Mouse (Mus musculus) liver, embryonic 16.5 days (tissue): ENCODE measurements around the gene Coq6. TPM values are rescaled to one million over a fixed set of nuclear protein-coding genes. Genes with fewer than 3 reads are reported as not detected.

ENCODE experiments used
- ATAC-seq: fragments of 200-750 bp; cut with Nextera tagmentation; 2 replicates; pipeline ENCODE4 v1.8.0; 2017; ENCODE audit warnings: low read depth, mild to moderate bottlenecking, moderate number of reproducible peaks, moderate library complexity
- H3K27ac ChIP-seq: fragments of 300-500 bp; sonication (generic); 2 replicates; pipeline ENCODE4 v1.5.1; 2014; ENCODE audit warnings: mild to moderate bottlenecking, low read length
- H3K27me3 ChIP-seq: fragments of 300-500 bp; sonication (generic); 2 replicates; pipeline ENCODE4 v1.6.1; 2014; ENCODE audit warnings: low read depth, low read length, mixed read lengths; ENCODE audit not compliant: control insufficient read depth, insufficient read depth
- H3K36me3 ChIP-seq: fragments of 300-500 bp; sonication (generic); 2 replicates; pipeline ENCODE4 v1.6.1; 2014; ENCODE audit warnings: mild to moderate bottlenecking; ENCODE audit not compliant: control insufficient read depth, insufficient read depth
- H3K4me1 ChIP-seq: fragments of 300-500 bp; sonication (generic); 2 replicates; pipeline ENCODE4 v1.6.1; 2014; ENCODE audit warnings: low read depth, low read length, mixed read lengths; ENCODE audit not compliant: control insufficient read depth
- H3K4me2 ChIP-seq: fragments of 300-500 bp; sonication (generic); 2 replicates; pipeline ENCODE4 v1.6.1; 2014; ENCODE audit warnings: low read depth, low read length, mixed read lengths
- H3K4me3 ChIP-seq: fragments of 300-500 bp; sonication (generic); 2 replicates; pipeline ENCODE4 v1.5.1; 2014; ENCODE audit warnings: low read depth, mild to moderate bottlenecking, low read length
- H3K9ac ChIP-seq: fragments of 300-500 bp; sonication (generic); 2 replicates; pipeline ENCODE4 v1.6.1; 2014; ENCODE audit warnings: low read depth, low read length
- H3K9me3 ChIP-seq: fragments of 300-500 bp; sonication (generic); replicated peaks from 2 replicates; pipeline ENCODE4 v1.6.1; 2016; ENCODE audit warnings: low read length; ENCODE audit not compliant: control insufficient read depth
- WGBS: fragments of 180-500 bp; shearing (Covaris S2); extraction: QIAGEN DNeasy Blood & Tissue Kit; methylation state at CpG from one replicate; pipeline ENCODE4 v1.1.7; 2014; ENCODE audit not compliant: insufficient replicate concordance; 5-methylcytosine and 5-hydroxymethylcytosine counted together
- polyA plus RNA-seq: library from polyadenylated mRNA; unstranded; fragments of >200 nt; fragmentation: Nextera tagmentation; extraction: Ambion mirVana; gene quantifications from 2 replicates; pipeline ENCODE4 v1.2.1, GENCODE M21; 2015

Coq6 gene
- polyA plus RNA-seq, 1 experiment from 2014 or later: 23.6 TPM

GRCm38 (mm10) chr12:84400068-84400467 lies 38.6 kb downstream of the Coq6 start:
- Histone ChIP-seq H3K4me2 (no peak overlapping the region), H3K4me1 (peaks cover 6% of the 10 kb centered on the region), H3K9me3 (no peaks in the 10 kb centered on the region), H3K36me3 (no peaks in the 10 kb centered on the region), H3K4me3 (no peak overlapping the region), H3K27ac (peak overlapping the region; percentile 75), H3K27me3 (no peaks in the 10 kb centered on the region), H3K9ac (no peak overlapping the region)
- 68% methylated on average over 3 of the region's 3 CpGs for WGBS
- no peak for ATAC-seq

- Histone ChIP-seq H3K4me3 (no peak overlapping the region), H3K27me3 (no peaks in the 10 kb centered on the region), H3K4me1 (peaks cover 6% of the 10 kb centered on the region), H3K27ac (peak overlapping the region; percentile 75), H3K9ac (no peak overlapping the region), H3K4me2 (no peak overlapping the region), H3K9me3 (no peaks in the 10 kb centered on the region), H3K36me3 (no peaks in the 10 kb centered on the region)
- ATAC-seq: peak; percentile 44
- 44% methylated on average over 3 of the region's 3 CpGs for WGBS
Observed at GRCm38 (mm10) chr12:84400653-84401052, 39.2 kb downstream of the Coq6 start.

DNA sequence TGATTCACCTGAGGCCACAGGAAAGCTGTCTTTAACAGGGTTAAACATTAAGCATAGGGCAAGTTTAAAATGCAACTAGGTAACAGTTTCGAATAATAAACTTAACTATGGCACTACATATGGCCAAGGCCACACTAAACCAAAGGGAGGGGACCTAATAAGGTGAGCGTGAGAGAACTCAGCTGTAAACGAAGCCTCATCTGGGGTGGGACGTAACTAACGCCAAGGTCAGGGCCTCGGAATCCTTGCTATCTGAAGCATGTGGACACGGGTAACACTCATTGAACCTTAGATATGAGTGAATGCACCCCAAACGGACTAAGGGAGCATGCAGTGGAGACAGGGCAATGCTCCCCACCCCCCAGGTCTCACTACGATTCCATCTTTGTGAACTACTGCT lies 41.5 kb downstream of the Coq6 start:
- Histone ChIP-seq H3K27me3 (no peaks in the 10 kb centered on the region), H3K9ac (no peak overlapping the region), H3K4me3 (no peak overlapping the region), H3K9me3 (no peaks in the 10 kb centered on the region), H3K4me2 (no peak overlapping the region), H3K4me1 (peaks cover 10% of the 10 kb centered on the region), H3K36me3 (no peaks in the 10 kb centered on the region), H3K27ac (peak overlapping the region; percentile 81)
- 53% methylated on average over 9 of the region's 9 CpGs for whole genome bisulfite sequencing
- peak; percentile 55 for ATAC-seq

GRCm38 (mm10) chr12:84404541-84404940 lies 43.1 kb downstream of the Coq6 start:
- ATAC-seq: no peak
- 77% methylated on average over 6 of the region's 6 CpGs for WGBS
- no peak overlapping the region for H3K27ac ChIP-seq
- H3K9ac ChIP-seq: no peak overlapping the region
- no peaks in the 10 kb centered on the region for H3K27me3 ChIP-seq
- H3K4me2 ChIP-seq: no peak overlapping the region
- no peaks in the 10 kb centered on the region for H3K36me3 ChIP-seq
- no peaks in the 10 kb centered on the region for H3K9me3 ChIP-seq
- peaks cover 18% of the 10 kb centered on the region for H3K4me1 ChIP-seq
- H3K4me3 ChIP-seq: no peak overlapping the region

DNA sequence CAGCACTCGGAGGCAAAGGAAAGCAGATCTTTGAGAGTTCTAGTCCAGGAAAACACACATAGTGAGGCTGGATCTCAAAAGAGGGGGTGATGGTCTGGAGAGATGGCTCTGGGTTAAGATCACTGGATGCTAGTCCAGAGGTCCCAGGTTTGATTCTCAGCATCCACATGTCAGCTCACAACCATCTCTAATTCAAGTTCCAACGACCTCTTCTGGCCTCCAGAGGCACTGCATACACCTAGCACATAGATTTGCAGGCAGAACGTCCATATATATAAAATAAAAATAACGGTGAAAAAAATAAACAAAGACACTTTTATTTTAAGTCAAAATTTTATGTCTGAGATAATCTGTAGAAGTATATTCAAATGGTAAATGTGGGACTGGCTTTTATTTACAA lies 45.8 kb downstream of the Coq6 start:
- ATAC-seq: no peak
- Histone ChIP-seq H3K27me3 (no peaks in the 10 kb centered on the region), H3K4me2 (no peak overlapping the region), H3K4me3 (no peak overlapping the region), H3K27ac (no peak overlapping the region), H3K4me1 (peaks cover 11% of the 10 kb centered on the region), H3K9me3 (no peaks in the 10 kb centered on the region), H3K36me3 (no peaks in the 10 kb centered on the region), H3K9ac (no peak overlapping the region)
- 56% methylated on average over 4 of the region's 4 CpGs for WGBS

DNA sequence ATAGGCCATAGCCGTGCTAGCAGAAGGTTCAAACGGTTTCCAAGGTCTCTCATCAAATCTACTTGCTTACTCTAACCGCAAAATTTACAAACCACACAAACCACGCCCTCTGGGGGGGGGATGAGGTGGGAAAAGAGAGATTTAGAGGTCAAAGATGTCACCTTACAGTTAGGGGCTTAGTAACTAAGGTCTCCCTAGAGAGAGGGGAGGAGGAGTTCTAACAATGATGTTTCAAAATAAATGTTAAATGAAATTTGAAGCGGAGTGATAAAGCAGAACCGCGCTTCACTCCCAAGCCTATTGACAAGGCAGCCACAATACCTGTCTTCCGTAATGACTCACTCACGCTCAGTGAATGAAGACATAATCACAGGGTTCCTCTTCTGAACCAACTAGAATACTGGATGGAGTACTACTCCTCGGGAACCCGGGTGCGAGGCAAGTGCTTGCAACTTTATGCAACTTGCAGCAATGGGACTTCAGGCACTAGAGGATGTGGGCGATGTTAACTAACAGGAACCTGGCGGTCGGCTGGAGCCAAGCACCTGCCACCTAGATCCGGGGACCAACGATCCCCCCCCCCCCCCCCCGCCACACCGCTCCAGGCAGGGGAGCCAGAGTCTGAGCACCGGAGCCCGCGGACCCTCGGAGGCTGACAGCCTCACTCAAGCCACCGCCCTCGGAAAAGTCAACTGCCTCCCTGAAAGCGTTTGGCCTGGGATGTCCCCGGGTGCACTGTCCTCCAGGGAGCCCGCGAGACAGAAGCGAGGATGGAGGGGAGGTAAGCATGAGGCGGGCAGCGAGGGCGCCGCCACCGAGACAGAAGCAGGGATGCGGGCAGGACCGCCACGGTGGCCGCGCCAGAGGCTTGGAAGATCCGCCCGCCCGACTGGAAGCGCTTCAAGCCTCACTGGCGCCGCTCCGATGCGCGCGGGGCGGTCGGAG lies 46.7 kb downstream of the Coq6 start:
- under 1% methylated on average over 39 of the region's 52 CpGs for WGBS
- Histone ChIP-seq H3K9ac (peak overlapping the region; percentile 87), H3K27me3 (no peaks in the 10 kb centered on the region), H3K27ac (peak overlapping the region; percentile 78), H3K9me3 (no peaks in the 10 kb centered on the region), H3K36me3 (no peaks in the 10 kb centered on the region), H3K4me1 (peaks cover 11% of the 10 kb centered on the region), H3K4me2 (peak overlapping the region; percentile 98), H3K4me3 (peak overlapping the region; percentile 89)
- ATAC-seq: peak; percentile 58

DNA sequence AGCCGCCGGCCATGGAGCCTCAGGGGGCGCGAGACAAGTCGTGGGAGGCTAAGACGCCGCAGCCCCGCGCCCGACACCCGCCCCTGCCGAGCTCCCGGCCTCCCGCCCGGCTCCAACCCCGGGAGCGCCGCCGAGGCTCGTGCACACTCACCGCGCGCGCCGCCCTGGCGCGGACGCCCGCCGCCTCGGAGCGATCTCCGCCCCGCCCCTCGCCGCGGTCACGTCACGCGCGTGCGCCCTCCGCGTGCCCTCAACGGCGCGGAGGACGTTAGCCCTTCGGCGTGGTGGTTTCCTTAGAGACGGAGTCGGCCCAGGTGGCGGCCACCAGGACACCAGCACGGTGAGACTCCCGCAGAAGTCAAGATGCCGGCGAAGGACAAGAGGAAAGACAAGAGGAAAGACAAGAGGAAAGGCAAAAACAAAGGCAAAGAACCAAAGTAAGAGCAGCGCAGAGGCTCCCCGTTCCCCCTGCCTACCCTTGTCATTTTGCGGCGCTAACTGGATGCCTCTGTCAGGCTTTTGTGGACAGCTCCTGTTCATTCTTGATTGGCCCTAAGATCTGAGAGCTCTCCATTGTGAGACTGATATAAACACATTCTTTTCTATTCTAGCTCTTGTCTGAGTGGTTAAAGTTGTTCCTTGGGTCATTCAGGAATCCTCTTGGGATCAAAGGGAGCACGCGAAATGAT lies 47.5 kb downstream of the Coq6 start, which contains the start of the genes Entpd5 and Bbof1:
Gene Entpd5, minus strand, starts transcription at position 211 of the 689 bp plus-strand sequence.
Gene Bbof1, plus strand, starts transcription at position 253 of the 689 bp plus-strand sequence.
- H3K27me3 ChIP-seq: no peaks in the 10 kb centered on the region
- peak within 1 kb of the TSS; percentile 89 for H3K4me3 ChIP-seq
- ATAC-seq: peak; percentile 96
- peak within 1 kb of the TSS; percentile 87 for H3K9ac ChIP-seq
- 3% methylated on average over 51 of the region's 63 CpGs for WGBS
- H3K27ac ChIP-seq: peak within 1 kb of the TSS; percentile 78
- no peaks in the 10 kb centered on the region for H3K36me3 ChIP-seq
- H3K9me3 ChIP-seq: no peaks in the 10 kb centered on the region
- H3K4me1 ChIP-seq: peaks cover 11% of the 10 kb centered on the region
- peak within 1 kb of the TSS; percentile 98 for H3K4me2 ChIP-seq

DNA sequence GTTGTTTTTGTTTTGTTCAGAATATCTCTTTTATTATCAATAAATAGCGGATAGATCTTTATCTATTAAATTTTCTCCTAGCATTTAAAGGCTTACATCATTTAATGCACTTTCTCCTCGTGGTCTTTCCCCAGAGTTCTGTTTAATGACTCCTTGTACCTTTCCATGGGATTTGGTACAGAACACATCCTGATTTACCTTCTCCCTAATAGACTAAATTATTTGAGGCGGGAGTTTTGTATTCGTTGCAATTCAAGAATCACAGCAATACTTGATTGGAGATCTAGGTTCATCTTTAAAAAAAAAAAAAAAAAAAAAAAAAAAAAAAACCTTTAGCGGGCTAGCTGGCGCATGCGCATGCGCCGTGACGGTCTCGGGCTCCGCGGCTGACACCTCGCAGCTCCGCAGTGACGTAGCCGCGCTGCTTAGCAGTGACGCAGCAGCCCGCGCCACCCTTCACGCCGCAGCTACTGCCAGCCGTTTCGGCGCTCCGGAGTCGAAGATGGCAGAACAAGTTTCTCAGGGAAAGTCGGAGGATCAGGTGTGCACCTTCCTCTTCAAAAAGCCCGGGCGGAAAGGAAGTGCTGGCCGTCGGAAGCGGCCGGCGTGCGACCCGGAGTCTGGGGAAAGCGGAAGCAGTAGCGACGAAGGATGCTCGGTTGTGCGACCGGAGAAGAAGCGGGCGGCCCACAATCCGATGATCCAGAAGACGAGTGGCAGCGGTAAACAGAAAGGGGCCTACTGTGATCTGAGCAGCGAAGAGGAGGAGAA lies 55.6 kb downstream of the Coq6 start, which contains the start of gene Rnf113a2:
Gene Rnf113a2, plus strand, starts transcription at position 363 of the 771 bp plus-strand sequence.
- Histone ChIP-seq H3K4me3 (peak within 1 kb of the TSS; percentile 77), H3K27me3 (no peaks in the 10 kb centered on the region), H3K9ac (peak within 1 kb of the TSS; percentile 84), H3K27ac (peak within 1 kb of the TSS; percentile 94), H3K4me1 (peaks cover 7% of the 10 kb centered on the region), H3K4me2 (peak within 1 kb of the TSS; percentile 70), H3K36me3 (no peaks in the 10 kb centered on the region), H3K9me3 (no peaks in the 10 kb centered on the region)
- ATAC-seq: peak; percentile 99
- 2% methylated on average over 50 of the region's 50 CpGs for WGBS
